Mouse (Mus musculus): ENCODE results near the gene Odc1. TPM values are rescaled to one million over a fixed set of nuclear protein-coding genes. Genes with fewer than 3 reads are reported as not detected.
A peak's percentile ranks its signal among the peaks of the same experiment; 100 is the strongest.

Gene Odc1
- total RNA-seq, 2 experiments from 2014 or later = 70.4 to 71.1 TPM

- DNase-seq = no peak
Observed at GRCm38 (mm10) chr12:17551208-17551995, 6.8 kb downstream of the Odc1 start.

- no peak for DNase-seq
Observed at GRCm38 (mm10) chr12:17552420-17552819, 7.8 kb downstream of the Odc1 start.

GRCm38 (mm10) chr12:17552949-17553348 lies 8.4 kb downstream of the Odc1 start:
- DNase-seq = no peak

- DNase-seq = no peak
Observed at GRCm38 (mm10) chr12:17553627-17554026, 9.0 kb downstream of the Odc1 start.

GRCm38 (mm10) chr12:17554200-17554951 lies 9.8 kb downstream of the Odc1 start:
- peak; percentile 83 to 84 for DNase-seq

- DNase-seq = peak; percentile 72 to 79
Observed at GRCm38 (mm10) chr12:17556430-17557343, 12.1 kb downstream of the Odc1 start.

- no peak for DNase-seq
Observed at GRCm38 (mm10) chr12:17557344-17557966, 12.9 kb downstream of the Odc1 start.

- DNase-seq = no peak
Observed at GRCm38 (mm10) chr12:17557967-17558345, 13.4 kb downstream of the Odc1 start.

- DNase-seq = no peak
Observed at GRCm38 (mm10) chr12:17562396-17562795, 17.8 kb downstream of the Odc1 start.

GRCm38 (mm10) chr12:17565393-17566045 lies 20.9 kb downstream of the Odc1 start:
- DNase-seq = no peak

- DNase-seq = no peak
Observed at GRCm38 (mm10) chr12:17566046-17566408, 21.4 kb downstream of the Odc1 start.

GRCm38 (mm10) chr12:17568564-17568963 lies 24.0 kb downstream of the Odc1 start:
- DNase-seq = no peak

- no peak for DNase-seq
Observed at GRCm38 (mm10) chr12:17574591-17574990, 30.0 kb downstream of the Odc1 start.

GRCm38 (mm10) chr12:17575156-17575910 lies 30.7 kb downstream of the Odc1 start:
- DNase-seq = no peak

- DNase-seq = no peak
Observed at GRCm38 (mm10) chr12:17576041-17576440, 31.4 kb downstream of the Odc1 start.

GRCm38 (mm10) chr12:17578601-17579000 lies 34.0 kb downstream of the Odc1 start:
- DNase-seq = no peak

GRCm38 (mm10) chr12:17581001-17581400 lies 36.4 kb downstream of the Odc1 start:
- no peak for DNase-seq

GRCm38 (mm10) chr12:17582406-17582805 lies 37.8 kb downstream of the Odc1 start:
- DNase-seq = no peak

GRCm38 (mm10) chr12:17583860-17584259 lies 39.3 kb downstream of the Odc1 start:
- no peak for DNase-seq

- no peak for DNase-seq
Observed at GRCm38 (mm10) chr12:17586011-17586410, 41.4 kb downstream of the Odc1 start.

- no peak for DNase-seq
Observed at GRCm38 (mm10) chr12:17588436-17588835, 43.8 kb downstream of the Odc1 start.
